Mouse (Mus musculus) limb, embryonic 14.5 days (tissue): Measurements from ENCODE around the gene Grid1. TPM values are rescaled to one million over a fixed set of nuclear protein-coding genes. Genes with fewer than 3 reads are reported as not detected.

Experiments used
- ATAC-seq: fragments of 200-750 bp; cut with Nextera tagmentation; 2 replicates; pipeline ENCODE4 v1.8.0; 2017; ENCODE audit warnings: low read depth, moderate number of reproducible peaks, moderate TSS enrichment; ENCODE audit not compliant: low FRiP score
- DNase-seq: peaks from one replicate; pipeline ENCODE4 v3.0.0-alpha.2; 2015; ENCODE audit warnings: low spot score
- H3K27ac ChIP-seq: fragments of 300-500 bp; sonication (generic); replicated peaks from 2 replicates; pipeline ENCODE4 v1.5.1; 2014; ENCODE audit warnings: low read depth, mild to moderate bottlenecking, low read length, moderate library complexity, mixed read lengths
- H3K27me3 ChIP-seq: fragments of 300-500 bp; sonication (generic); 2 replicates; pipeline ENCODE4 v1.6.1; 2014; ENCODE audit warnings: low read length, mixed read lengths; ENCODE audit not compliant: control insufficient read depth, insufficient read depth
- H3K36me3 ChIP-seq: fragments of 300-500 bp; sonication (generic); 2 replicates; pipeline ENCODE4 v1.6.1; 2014; ENCODE audit warnings: mild to moderate bottlenecking, low read length, moderate library complexity, mixed read lengths; ENCODE audit not compliant: control insufficient read depth, insufficient read depth
- H3K4me1 ChIP-seq: fragments of 300-500 bp; sonication (generic); 2 replicates; pipeline ENCODE4 v1.6.1; 2014; ENCODE audit warnings: antibody characterized with exemption, low read length, mixed read lengths; ENCODE audit not compliant: control insufficient read depth, insufficient read depth
- H3K4me2 ChIP-seq: fragments of 300-500 bp; sonication (generic); replicated peaks from 2 replicates; pipeline ENCODE4 v1.6.1; 2014; ENCODE audit warnings: low read depth, mild to moderate bottlenecking, low read length, moderate library complexity; ENCODE audit not compliant: severe bottlenecking
- H3K4me3 ChIP-seq: fragments of 300-500 bp; sonication (generic); replicated peaks from 2 replicates; pipeline ENCODE4 v1.5.1; 2014; ENCODE audit warnings: low read length
- H3K9ac ChIP-seq: fragments of 300-500 bp; sonication (generic); 2 replicates; pipeline ENCODE4 v1.6.1; 2014; ENCODE audit warnings: mild to moderate bottlenecking, low read depth, low read length, moderate library complexity; ENCODE audit not compliant: severe bottlenecking
- H3K9me3 ChIP-seq: fragments of 300-500 bp; sonication (generic); 2 replicates; pipeline ENCODE4 v1.6.1; 2016; ENCODE audit warnings: low read length; ENCODE audit not compliant: control insufficient read depth
- POLR2A ChIP-seq: fragments of 200-500 bp; IDR thresholded peaks from 2 replicates; pipeline ENCODE4 v1.8.0; 2012; ENCODE audit warnings: inconsistent platforms, mild to moderate bottlenecking, moderate library complexity, borderline replicate concordance; ENCODE audit not compliant: insufficient read depth, insufficient read length; ENCODE audit errors: extremely low read depth
- WGBS: fragments of 180-500 bp; shearing (Covaris S2); extraction: QIAGEN DNeasy Blood & Tissue Kit; methylation state at CpG from one replicate; pipeline ENCODE4 v1.1.7; 2014; 5-methylcytosine and 5-hydroxymethylcytosine counted together
- polyA plus RNA-seq, 2 experiments: library from polyadenylated mRNA; depleted of rRNA in 1 of 2; stranded (reverse) in 1 of 2; unstranded in 1 of 2; fragments of >200 nt; fragmentation: Nextera tagmentation in 1 of 2; extraction: Ambion mirVana in 1 of 2; gene quantifications; 2 replicates each; pipeline versions ENCODE4 v1.2.1 to v1.2.3; 2012 to 2014

The Grid1 gene
- polyA plus RNA-seq, 2 experiments = 0.87 to 2.0 TPM

GRCm38 (mm10) chr14:35167451-35167850 is 347.5 kb downstream of the Grid1 start:
- TF ChIP-seq POLR2A = no peak
- H3K27me3 ChIP-seq = no peaks in the 10 kb centered on the region
- no peak overlapping the region for H3K4me3 ChIP-seq
- H3K4me2 ChIP-seq = no peak overlapping the region
- DNase-seq (no peak), ATAC-seq (no peak)
- no peak overlapping the region for H3K27ac ChIP-seq
- H3K4me1 ChIP-seq = no peaks in the 10 kb centered on the region
- no peak overlapping the region for H3K9ac ChIP-seq
- H3K9me3 ChIP-seq = no peaks in the 10 kb centered on the region
- WGBS = 80% methylated on average over 2 of the region's 2 CpGs
- H3K36me3 ChIP-seq = no peaks in the 10 kb centered on the region

DNA sequence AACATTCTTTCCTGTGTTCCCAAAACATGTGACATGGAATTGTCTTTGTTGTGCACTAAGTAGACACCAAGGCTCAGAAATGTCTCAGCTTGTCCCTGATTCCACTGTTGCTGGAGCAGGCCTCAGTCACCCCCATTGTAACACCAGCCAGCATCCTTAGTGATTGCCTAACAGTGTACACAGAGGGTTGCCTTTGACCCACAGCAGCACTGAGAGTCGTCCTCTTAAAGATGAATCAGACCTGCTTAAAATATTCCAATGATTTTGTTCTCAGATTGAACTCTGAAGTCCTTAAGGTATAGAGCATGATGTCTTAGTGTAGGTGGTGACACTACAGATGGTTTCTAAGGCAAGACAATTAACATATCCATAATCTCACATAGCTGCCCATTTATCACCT is 354.0 kb downstream of the Grid1 start:
- H3K9me3 ChIP-seq = no peaks in the 10 kb centered on the region
- no peak overlapping the region for H3K9ac ChIP-seq
- DNase-seq = no peak
- no peaks in the 10 kb centered on the region for H3K27me3 ChIP-seq
- TF ChIP-seq POLR2A = no peak
- ATAC-seq = no peak
- H3K36me3 ChIP-seq = no peaks in the 10 kb centered on the region
- no peaks in the 10 kb centered on the region for H3K4me1 ChIP-seq
- no peak overlapping the region for H3K27ac ChIP-seq
- no peak overlapping the region for H3K4me2 ChIP-seq
- H3K4me3 ChIP-seq = no peak overlapping the region
- 73% methylated on average over 1 of the region's 1 CpGs for WGBS

GRCm38 (mm10) chr14:35176021-35176420 is 356.1 kb downstream of the Grid1 start:
- H3K9me3 ChIP-seq = no peaks in the 10 kb centered on the region
- H3K27ac ChIP-seq = no peak overlapping the region
- no peak overlapping the region for H3K4me3 ChIP-seq
- WGBS = 90% methylated on average over 3 of the region's 3 CpGs
- no peaks in the 10 kb centered on the region for H3K36me3 ChIP-seq
- DNase-seq = no peak
- no peaks in the 10 kb centered on the region for H3K27me3 ChIP-seq
- no peak for ATAC-seq
- H3K4me1 ChIP-seq = no peaks in the 10 kb centered on the region
- TF ChIP-seq POLR2A = no peak
- no peak overlapping the region for H3K4me2 ChIP-seq
- H3K9ac ChIP-seq = no peak overlapping the region

DNA sequence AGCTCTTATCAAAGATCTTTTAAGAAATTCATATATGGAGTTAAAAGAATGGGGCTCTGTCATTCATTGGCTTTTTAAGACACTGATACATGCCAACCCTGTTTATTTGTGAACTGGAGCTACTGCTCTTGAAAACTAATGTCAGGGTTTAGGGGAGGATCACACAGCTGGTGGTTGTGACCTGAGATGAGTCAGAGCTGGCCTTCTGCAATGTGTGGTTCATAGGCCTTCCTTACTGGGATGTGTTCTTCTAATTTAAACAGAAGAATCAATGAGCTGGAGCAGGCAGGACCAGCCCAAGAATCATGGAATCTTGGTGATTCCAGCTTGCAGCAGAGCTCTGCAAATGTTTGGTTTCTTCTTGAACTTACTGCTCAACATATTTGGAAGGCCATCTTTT is 359.2 kb downstream of the Grid1 start:
- H3K36me3 ChIP-seq = no peaks in the 10 kb centered on the region
- H3K4me1 ChIP-seq = no peaks in the 10 kb centered on the region
- no peak overlapping the region for H3K4me2 ChIP-seq
- no peak overlapping the region for H3K9ac ChIP-seq
- no peaks in the 10 kb centered on the region for H3K27me3 ChIP-seq
- no peak for ATAC-seq
- no peak for TF ChIP-seq POLR2A
- no peak overlapping the region for H3K27ac ChIP-seq
- no peaks in the 10 kb centered on the region for H3K9me3 ChIP-seq
- H3K4me3 ChIP-seq = no peak overlapping the region
- no peak for DNase-seq

- H3K9ac ChIP-seq = no peak overlapping the region
- no peaks in the 10 kb centered on the region for H3K4me1 ChIP-seq
- H3K4me2 ChIP-seq = no peak overlapping the region
- ATAC-seq (no peak), DNase-seq (no peak)
- TF ChIP-seq POLR2A = no peak
- H3K27me3 ChIP-seq = no peaks in the 10 kb centered on the region
- no peak overlapping the region for H3K4me3 ChIP-seq
- no peaks in the 10 kb centered on the region for H3K9me3 ChIP-seq
- 70% methylated on average over 1 of the region's 1 CpGs for WGBS
- H3K27ac ChIP-seq = no peak overlapping the region
- no peaks in the 10 kb centered on the region for H3K36me3 ChIP-seq
Measured at GRCm38 (mm10) chr14:35185399-35185798, 365.5 kb downstream of the Grid1 start.

DNA sequence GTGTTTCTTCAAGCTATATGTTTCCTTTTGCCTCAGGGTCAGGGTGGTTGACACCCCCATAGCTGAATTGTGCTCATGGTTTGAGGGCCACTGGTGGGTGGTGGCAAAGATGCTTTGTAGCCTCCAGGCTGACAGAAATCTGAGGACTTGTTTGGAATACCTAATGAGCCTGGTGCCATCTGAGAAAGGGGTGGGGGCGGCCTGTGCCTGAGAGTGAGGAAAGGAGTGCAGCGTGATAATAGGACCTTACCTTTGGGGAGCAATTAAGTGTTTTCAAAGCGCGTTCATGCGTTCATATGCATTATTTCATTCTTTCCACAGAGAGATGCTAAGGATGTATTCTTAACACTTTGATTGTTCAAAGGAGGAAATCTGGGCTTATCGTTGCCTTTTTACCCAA is 372.3 kb downstream of the Grid1 start:
- no peaks in the 10 kb centered on the region for H3K27me3 ChIP-seq
- H3K4me1 ChIP-seq = no peaks in the 10 kb centered on the region
- no peak overlapping the region for H3K4me2 ChIP-seq
- H3K9ac ChIP-seq = no peak overlapping the region
- H3K27ac ChIP-seq = no peak overlapping the region
- H3K9me3 ChIP-seq = no peaks in the 10 kb centered on the region
- ATAC-seq (no peak), DNase-seq (no peak)
- no peak overlapping the region for H3K4me3 ChIP-seq
- H3K36me3 ChIP-seq = no peaks in the 10 kb centered on the region
- WGBS = 78% methylated on average over 6 of the region's 6 CpGs
- TF ChIP-seq POLR2A = no peak
